Comparison of ENCODE assay signal across 12 mouse cellular contexts in genomic region chr6:118012987-118013866, GRCm38 (mm10). TPM values are rescaled to one million over a fixed set of nuclear protein-coding genes. Genes with fewer than 3 reads are reported as not detected.
DNase-seq lines count a peak whose midpoint lies in the region; ATAC-seq and TF ChIP-seq lines count a peak whose summit lies in the region.
"Had no signal": no experiment of that assay in that cellular context is flagged by ENCODE, and none has a peak within 500 bp of the region (broad histone marks: within the 10 kb centered on the region; RNA-seq: fewer than 3 reads in every experiment).

No protein-coding gene starts in this region.

- ATAC-seq in midbrain, postnatal 0 days (ENCODE audit: low FRiP score), result no peak
- ATAC-seq in liver, embryonic 12.5 days, result no peak

- peak overlapping the region; percentile 65 for H3K27ac ChIP-seq in midbrain, postnatal 0 days (ENCODE audit: low read depth, low read length)
- H3K27ac ChIP-seq in liver, embryonic 12.5 days, result no peak overlapping the region
- H3K27ac ChIP-seq: stomach, postnatal 0 days had no signal

- no peaks in the 10 kb centered on the region for H3K27me3 ChIP-seq in midbrain, postnatal 0 days (ENCODE audit: insufficient read depth, low read length)
- H3K27me3 ChIP-seq in liver, embryonic 12.5 days (replicated peaks), result peaks cover 54% of the 10 kb centered on the region

- TF ChIP-seq CTCF in midbrain, postnatal 0 days (IDR thresholded peaks at IDR 0.05), result no peak

- H3K36me3 ChIP-seq in midbrain, postnatal 0 days (ENCODE audit: insufficient read depth, low read length), result no peaks in the 10 kb centered on the region
- no peaks in the 10 kb centered on the region for H3K36me3 ChIP-seq in liver, embryonic 12.5 days

- H3K4me2 ChIP-seq in midbrain, postnatal 0 days (ENCODE audit: low read depth, low read length, poor library complexity, severe bottlenecking), result peak overlapping the region; percentile 76
- no peak overlapping the region for H3K4me2 ChIP-seq in liver, embryonic 12.5 days
- H3K4me2 ChIP-seq: lung, embryonic 14.5 days had no signal

- peak overlapping the region; percentile 14; the same call in 1 of the 2 replicates for H3K9ac ChIP-seq in midbrain, postnatal 0 days (replicated peaks; ENCODE audit: low read length, poor library complexity, severe bottlenecking)
- no peak overlapping the region for H3K9ac ChIP-seq in liver, embryonic 12.5 days
- H3K9ac ChIP-seq: lung, embryonic 14.5 days had no signal

- H3K9me3 ChIP-seq in midbrain, postnatal 0 days (ENCODE audit: low read length), result no peaks in the 10 kb centered on the region
- no peaks in the 10 kb centered on the region for H3K9me3 ChIP-seq in liver, embryonic 12.5 days (replicated peaks)

- H3K4me3 ChIP-seq in midbrain, postnatal 0 days (ENCODE audit: low read depth, low read length), result peak overlapping the region; percentile 67; the same call in 1 of the 2 replicates
- no peak overlapping the region for H3K4me3 ChIP-seq in liver, embryonic 12.5 days

- peak; percentile 84 for DNase-seq in heart, adult 11 months
- DNase-seq in heart, postnatal 4 days, result no peak
- peak; percentile 82 to 90 for DNase-seq in cerebellum, adult 18-20 months
- DNase-seq in frontal cortex, postnatal 25 days (ENCODE audit: low spot score in 2 of 2), result peak; percentile 59 to 66
- peak; percentile 43 for DNase-seq in midbrain, postnatal 0 days (ENCODE audit: low spot score)
- DNase-seq in lung, postnatal 10 days, result no peak
- no peak for DNase-seq in gastrocnemius, adult 18-20 months (ENCODE audit: low spot score)
- DNase-seq: adrenal gland, postnatal 14 days; gastrocnemius, postnatal 25 days; lung, embryonic 14.5 days had no signal

- H3K4me1 ChIP-seq in midbrain, postnatal 0 days (ENCODE audit: insufficient read depth, low read length), result peaks cover 31% of the 10 kb centered on the region; the same call in 1 of the 2 replicates
- no peaks in the 10 kb centered on the region for H3K4me1 ChIP-seq in liver, embryonic 12.5 days

- WGBS in midbrain, postnatal 0 days, result 62% methylated on average over 11 of the region's 11 CpGs
- 49% methylated on average over 11 of the region's 11 CpGs for WGBS in liver, embryonic 12.5 days (ENCODE audit: insufficient replicate concordance)

RNA-seq across cellular contexts. Expression of gene Rasgef1a, which starts 2.0 kb away (rescaled TPM):
- under 1 TPM; 0.62 to 0.63 TPM for total RNA-seq in heart, postnatal 4 days (2021)
- 23.0 and 25.4 TPM in 2 replicates for total RNA-seq in midbrain, postnatal 0 days (2014; rRNA removed)
- 10.9 and 11.6 TPM in 2 replicates for polyA plus RNA-seq in midbrain, postnatal 0 days (2015; fragmentation: Nextera tagmentation; extraction: Ambion mirVana)
- polyA plus RNA-seq in liver, embryonic 12.5 days (2016; fragmentation: Nextera tagmentation; extraction: Ambion mirVana), result 0.07 TPM in 1 of 2 replicates, not detected in the other
- under 1 TPM; 0.09 to 0.26 TPM for total RNA-seq in gastrocnemius, adult 18-20 months (2021)

Comparison
In these comparisons a context has a peak if more than half of its experiments do, and no peak if none do; other contexts are left out.
1. DNase-seq: peak in heart, adult 11 months (single experiment), cerebellum, adult 18-20 months (2 of 2), frontal cortex, postnatal 25 days (2 of 2) and midbrain, postnatal 0 days (single experiment); none in heart, postnatal 4 days (single experiment), lung, postnatal 10 days (single experiment) and gastrocnemius, adult 18-20 months (single experiment).
2. RNA of gene Rasgef1a, which starts 2.0 kb away (total RNA-seq): 23.0 to 25.4 TPM in midbrain, postnatal 0 days; 0.62 to 0.63 TPM in heart, postnatal 4 days and 0.09 to 0.26 TPM in gastrocnemius, adult 18-20 months; every median in the first group is over 10 times any median in the second.